Mouse (Mus musculus) thymus, adult 18-20 months (tissue): ENCODE data around the gene Rpl35.
"Not testable (repeated sequence)": the region's sequence is repeated elsewhere in the genome, so short reads cannot be mapped to it uniquely, and the experiment has no call there.

ENCODE experiments used
- DNase-seq, 2 experiments: peaks; one replicate each; pipeline ENCODE4 v3.0.0; 2022; ENCODE audit warnings: mixed read lengths in 2 of 2

Gene Rpl35

GRCm38 (mm10) chr2:39005574-39006079, at the start of gene Rpl35:
Rpl35 (minus strand) TSS chr2:39005624.
- peak in 1 of 2 experiments; percentile 34 for DNase-seq

GRCm38 (mm10) chr2:39048515-39048914, 43.1 kb upstream of the Rpl35 start:
- DNase-seq, result no peak

- DNase-seq, result no peak
These were observed 34.8 kb upstream of the Rpl35 start for GRCm38 (mm10) chr2:39040215-39040614.

GRCm38 (mm10) chr2:39031611-39032010, 26.2 kb upstream of the Rpl35 start:
- no peak for DNase-seq

GRCm38 (mm10) chr2:39020004-39020403, 14.6 kb upstream of the Rpl35 start:
- no peak for DNase-seq

DNA sequence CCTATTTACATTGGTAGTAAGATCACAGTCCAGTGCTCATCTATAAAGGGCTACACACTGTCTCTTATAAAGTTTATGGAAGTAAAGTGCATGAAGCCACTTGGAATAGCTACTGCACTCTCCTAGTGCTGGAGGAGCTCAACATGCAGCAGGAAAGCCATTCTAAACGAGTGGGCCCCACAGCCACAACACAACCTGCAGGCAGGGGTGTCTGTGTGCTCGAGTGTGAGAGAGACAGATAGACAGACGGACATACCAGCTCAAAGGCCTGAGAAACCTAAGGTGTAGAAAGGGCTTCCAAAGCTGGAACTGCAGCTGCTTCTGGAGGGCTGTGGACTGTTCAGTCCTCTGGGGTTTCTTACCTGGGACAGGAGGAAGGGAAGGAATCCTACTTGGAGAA, 11.2 kb upstream of the Rpl35 start:
- DNase-seq, result no peak

DNA sequence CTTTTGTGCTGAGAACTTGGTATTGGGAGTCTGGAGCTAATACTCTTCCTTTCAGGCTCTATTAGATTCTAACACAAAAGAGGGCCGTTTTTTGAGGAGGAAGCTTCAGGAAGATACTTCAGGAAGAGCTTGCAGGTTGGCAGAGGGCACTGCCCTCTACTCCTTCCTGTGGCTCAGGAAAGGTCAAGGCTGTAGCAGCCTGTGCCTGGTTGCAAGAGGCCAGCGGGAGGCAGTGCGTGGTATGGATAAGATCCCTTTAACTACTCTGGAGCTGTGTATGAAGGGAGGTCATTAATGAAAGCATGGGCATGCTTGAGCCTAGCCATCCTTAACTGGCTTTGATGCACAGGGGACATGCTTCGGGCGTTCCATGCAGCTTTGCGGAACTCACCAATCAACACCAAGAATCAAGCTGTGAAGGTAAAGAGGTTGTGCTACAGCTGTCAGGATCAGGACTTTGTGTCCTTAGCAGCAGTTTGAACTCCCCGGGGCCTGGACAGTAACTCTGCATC, 7.4 kb upstream of the Rpl35 start:
- no peak for DNase-seq

- no peak for DNase-seq
These were observed 6.5 kb upstream of the Rpl35 start for GRCm38 (mm10) chr2:39011971-39012370.

DNA sequence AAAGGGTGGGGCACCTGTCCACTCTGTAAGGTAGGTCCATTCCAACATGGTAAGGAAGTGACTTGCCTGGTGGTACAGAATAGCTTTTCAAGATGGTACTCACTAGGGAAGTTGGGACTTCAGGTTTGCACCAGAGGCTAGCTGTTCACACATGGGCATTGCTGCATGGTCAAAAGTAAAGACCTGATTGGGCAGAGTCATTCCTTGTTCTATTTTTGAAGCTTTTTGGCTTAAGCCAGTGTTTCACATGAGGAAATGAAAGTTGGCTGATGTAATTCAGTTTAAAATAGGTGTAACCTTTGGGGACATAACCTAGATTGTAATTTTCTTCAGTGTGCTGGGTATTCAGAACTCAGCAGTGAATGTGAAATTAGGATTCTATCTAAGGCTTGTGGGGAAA, 5.8 kb upstream of the Rpl35 start:
- DNase-seq, result no peak

DNA sequence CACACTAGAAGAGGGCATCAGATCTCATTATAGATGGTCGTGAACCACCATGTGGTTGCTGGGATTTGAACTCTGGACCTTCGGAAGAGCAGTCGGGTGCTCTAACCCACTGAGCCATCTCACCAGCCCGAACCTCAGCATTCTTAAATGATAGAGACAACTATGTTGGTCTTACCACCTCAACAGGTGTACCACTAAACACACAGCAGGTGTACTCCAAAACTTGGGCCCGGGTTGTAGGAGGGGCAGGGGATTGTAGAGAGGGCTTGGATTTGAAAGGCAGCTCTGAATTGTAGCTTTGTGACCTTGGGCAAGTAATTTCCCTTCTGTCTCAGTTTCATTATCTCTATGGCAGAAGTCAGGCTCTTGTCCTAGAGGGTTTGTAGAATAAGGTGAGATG, 4.7 kb upstream of the Rpl35 start:
- DNase-seq, result not testable (repeated sequence)

DNA sequence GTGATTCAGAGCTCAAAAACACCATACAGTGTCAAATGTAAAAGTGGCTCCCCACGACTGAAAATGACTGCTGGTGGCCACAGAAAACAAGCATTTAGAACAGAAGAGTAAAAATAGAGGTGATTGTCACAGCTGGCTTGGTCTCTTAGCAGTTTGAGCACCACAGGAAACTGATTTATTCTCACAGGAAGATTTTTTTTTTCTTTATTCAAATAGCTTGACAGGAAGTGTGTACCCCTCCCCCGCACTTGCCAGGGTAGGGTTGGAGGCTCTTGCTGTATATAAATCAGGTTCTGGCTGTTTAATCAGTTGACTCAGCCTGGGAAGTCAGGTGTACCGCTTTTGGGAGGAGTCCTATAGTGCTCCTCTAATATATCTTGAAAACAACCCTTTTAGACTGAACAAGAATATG, 3.5 kb upstream of the Rpl35 start:
- peak; percentile 58 to 78 for DNase-seq

GRCm38 (mm10) chr2:39008350-39008851, 3.0 kb upstream of the Rpl35 start:
- no peak for DNase-seq

DNA sequence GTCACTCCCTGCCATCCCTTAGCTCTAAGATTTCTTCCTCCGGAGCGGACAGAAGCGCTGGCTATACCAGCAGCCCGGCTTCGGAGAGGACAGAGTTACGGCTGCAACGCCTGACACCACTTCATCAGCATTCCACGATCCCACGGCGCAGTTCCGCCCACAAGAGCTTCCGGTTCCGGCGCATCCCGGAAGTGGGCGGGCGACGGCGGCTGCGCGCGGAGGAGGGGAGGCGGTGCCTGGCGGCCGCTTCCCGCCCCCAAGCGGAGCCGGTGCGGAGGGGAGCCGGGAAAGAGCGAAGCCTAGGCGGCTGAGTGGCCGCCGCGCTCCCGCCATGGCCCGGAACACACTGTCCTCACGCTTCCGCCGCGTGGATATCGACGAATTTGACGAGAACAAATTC, 2.4 kb upstream of the Rpl35 start:
- peak; percentile 87 to 90 for DNase-seq

DNA sequence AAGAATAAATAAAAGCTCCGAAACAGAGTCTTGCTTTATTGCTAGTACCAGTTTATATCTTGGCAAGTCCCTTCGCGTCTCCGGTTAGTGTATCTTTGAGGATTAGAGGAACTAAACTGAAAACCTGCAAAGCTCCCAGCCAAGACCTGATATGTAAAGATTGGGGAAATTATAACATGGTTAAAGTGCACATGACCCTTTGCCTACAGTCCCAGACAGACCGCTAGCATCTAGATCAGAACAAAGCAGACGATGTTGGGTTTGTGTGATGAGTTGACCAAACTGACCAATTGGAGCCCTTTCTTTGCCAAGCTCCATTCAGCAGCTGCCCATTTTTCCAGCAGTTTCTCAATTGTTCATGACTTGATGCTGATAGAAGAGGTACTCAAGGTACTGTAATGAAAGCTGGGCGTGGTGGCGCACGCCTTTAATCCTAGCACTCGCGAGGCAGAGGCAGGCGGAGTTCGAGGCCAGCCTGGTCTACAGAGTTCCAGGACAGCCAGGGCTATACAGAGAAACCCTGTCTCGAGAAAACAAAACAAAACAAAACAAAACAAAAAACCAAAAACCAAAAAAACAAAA, 816 bp upstream of the Rpl35 start:
- DNase-seq, result no peak

DNA sequence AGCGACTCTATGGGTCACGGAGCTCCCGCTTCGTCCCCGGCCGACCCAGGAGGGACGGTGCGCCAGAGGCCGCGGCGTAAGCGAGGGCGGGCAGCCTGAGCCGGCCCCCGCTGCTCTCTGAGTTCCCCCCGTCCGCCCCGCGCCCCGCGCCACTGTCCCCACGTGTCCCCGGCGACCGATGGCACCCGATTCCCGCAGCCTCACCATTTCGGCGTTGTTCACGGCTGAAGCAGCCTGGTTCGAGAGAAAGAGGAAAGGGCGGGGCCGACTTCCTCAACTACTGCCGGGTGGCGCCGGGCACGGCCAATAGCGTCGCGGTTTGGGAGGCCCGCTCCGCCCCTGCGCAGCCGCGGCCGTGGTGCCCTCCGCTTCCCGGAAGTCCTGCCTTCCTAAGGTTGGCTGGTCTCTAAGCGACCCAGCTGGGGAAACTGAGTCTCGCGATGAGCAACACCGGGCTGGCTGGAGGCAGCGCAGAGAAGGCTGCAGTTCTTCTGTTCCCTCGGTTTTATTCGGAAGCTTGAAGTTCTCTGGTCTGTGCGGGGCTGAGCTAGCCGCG, 466 bp downstream of the Rpl35 start, which contains the start of gene Arpc5l:
TSS of gene Arpc5l (plus strand) at position 469 of the 556 bp plus-strand sequence.
- DNase-seq, result peak; percentile 86 to 87

DNA sequence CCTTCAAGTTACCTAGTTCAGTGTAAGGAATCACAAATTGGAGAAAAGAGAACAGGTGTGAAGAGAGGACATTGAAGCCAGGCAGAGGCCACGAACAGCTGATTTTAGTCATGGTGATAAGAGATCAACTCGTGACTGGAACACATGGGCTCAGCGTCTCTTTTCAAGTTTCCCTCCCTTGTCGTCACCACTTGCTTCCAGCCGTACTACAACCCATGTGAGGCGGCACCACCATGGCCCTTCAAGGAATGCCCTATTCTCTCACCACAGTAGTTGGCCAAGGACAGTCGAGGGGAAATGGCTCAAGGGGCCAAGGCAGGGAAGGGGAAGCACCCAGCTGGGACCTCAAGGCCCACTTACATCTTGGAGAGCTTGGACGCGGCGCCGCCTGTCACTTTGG, 1.1 kb downstream of the Rpl35 start:
- peak in 1 of 2 experiments; percentile 31 for DNase-seq

- no peak for DNase-seq
These were observed 1.9 kb downstream of the Rpl35 start for GRCm38 (mm10) chr2:39003512-39003911.

GRCm38 (mm10) chr2:39003106-39003505, 2.3 kb downstream of the Rpl35 start:
- no peak for DNase-seq

GRCm38 (mm10) chr2:39001866-39002265, 3.6 kb downstream of the Rpl35 start:
- no peak for DNase-seq

GRCm38 (mm10) chr2:39000587-39000919, 4.9 kb downstream of the Rpl35 start:
- DNase-seq, result no peak

GRCm38 (mm10) chr2:38999910-39000586, 5.4 kb downstream of the Rpl35 start:
- no peak for DNase-seq

GRCm38 (mm10) chr2:38999381-38999780, 6.0 kb downstream of the Rpl35 start:
- DNase-seq, result no peak
